Mouse (Mus musculus) stomach, embryonic 14.5 days (tissue): ENCODE measurements around the gene Klhl9. TPM values are rescaled to one million over a fixed set of nuclear protein-coding genes. Genes with fewer than 3 reads are reported as not detected.
"Not testable (repeated sequence)": the region's sequence is repeated elsewhere in the genome, so short reads cannot be mapped to it uniquely, and the experiment has no call there.

Experiments
- ATAC-seq: fragments of 200-750 bp; cut with Nextera tagmentation; 2 replicates; pipeline ENCODE4 v1.8.0; 2017; ENCODE audit warnings: low read depth, moderate TSS enrichment; ENCODE audit not compliant: insufficient number of reproducible peaks, insufficient read depth, low FRiP score
- H3K27ac ChIP-seq: fragments of 300-500 bp; sonication (generic); 2 replicates; pipeline ENCODE4 v1.5.1; 2014; ENCODE audit warnings: mild to moderate bottlenecking, low read length, moderate library complexity, mixed read lengths
- H3K27me3 ChIP-seq: fragments of 300-500 bp; sonication (generic); 2 replicates; pipeline ENCODE4 v1.6.1; 2014; ENCODE audit warnings: low read length, control low read depth, mixed read lengths; ENCODE audit not compliant: control insufficient read depth, insufficient read depth
- H3K36me3 ChIP-seq: fragments of 300-500 bp; sonication (generic); 2 replicates; pipeline ENCODE4 v1.6.1; 2014; ENCODE audit warnings: mild to moderate bottlenecking, control low read depth, low read length, moderate library complexity, mixed read lengths; ENCODE audit not compliant: control insufficient read depth, insufficient read depth
- H3K4me1 ChIP-seq: fragments of 300-500 bp; sonication (generic); 2 replicates; pipeline ENCODE4 v1.6.1; 2014; ENCODE audit warnings: low read length, control low read depth, mixed read lengths; ENCODE audit not compliant: control insufficient read depth, insufficient read depth
- H3K4me2 ChIP-seq: fragments of 300-500 bp; sonication (generic); replicated peaks from 2 replicates; pipeline ENCODE4 v1.6.1; 2014; ENCODE audit warnings: low read depth, low read length, control low read depth
- H3K4me3 ChIP-seq: fragments of 300-500 bp; sonication (generic); 2 replicates; pipeline ENCODE4 v1.5.1; 2014; ENCODE audit warnings: low read depth, low read length, control low read depth
- H3K9ac ChIP-seq: fragments of 300-500 bp; sonication (generic); replicated peaks from 2 replicates; pipeline ENCODE4 v1.6.1; 2014; ENCODE audit warnings: low read depth, mild to moderate bottlenecking, control low read depth, low read length, moderate library complexity, mixed read lengths
- H3K9me3 ChIP-seq: fragments of 300-500 bp; sonication (generic); 2 replicates; pipeline ENCODE4 v1.6.1; 2016; ENCODE audit warnings: low read depth, low read length, control low read depth; ENCODE audit not compliant: control insufficient read depth
- WGBS: fragments of 180-500 bp; shearing (Covaris S2); extraction: QIAGEN DNeasy Blood & Tissue Kit; methylation state at CpG from one replicate; pipeline ENCODE4 v1.1.7; 2014; 5-methylcytosine and 5-hydroxymethylcytosine counted together
- polyA plus RNA-seq: library from polyadenylated mRNA; unstranded; fragments of >200 nt; fragmentation: Nextera tagmentation; extraction: Ambion mirVana; gene quantifications from 2 replicates; pipeline ENCODE4 v1.2.1, GENCODE M21; 2014

The Klhl9 gene
- polyA plus RNA-seq, 1 experiment from 2014 or later: 121 TPM

GRCm38 (mm10) chr4:88756581-88757513 is 34.6 kb upstream of the Klhl9 start:
- ATAC-seq, H3K4me1 ChIP-seq: not testable (repeated sequence)
- H3K4me3 ChIP-seq: peak overlapping the region; percentile 42

GRCm38 (mm10) chr4:88754818-88755340 is 32.6 kb upstream of the Klhl9 start, which contains the start of gene Gm13271:
Gene Gm13271, plus strand, starts transcription at chr4:88754868.
- ATAC-seq, H3K27me3 ChIP-seq, H3K4me2 ChIP-seq, H3K27ac ChIP-seq, H3K9ac ChIP-seq, H3K36me3 ChIP-seq, H3K9me3 ChIP-seq, H3K4me1 ChIP-seq, H3K4me3 ChIP-seq: not testable (repeated sequence)
- 67% methylated on average over 15 of the region's 15 CpGs for WGBS

More at GRCm38 (mm10) chr4:88756581-88757513, 34.6 kb upstream of the Klhl9 start:
- H3K27me3 ChIP-seq, H3K9me3 ChIP-seq, H3K36me3 ChIP-seq: not testable (repeated sequence)
- WGBS: 11% methylated on average over 28 of the region's 31 CpGs
- peak overlapping the region; percentile 52 for H3K9ac ChIP-seq
- peak overlapping the region; percentile 61 for H3K4me2 ChIP-seq
- peak overlapping the region; percentile 93 for H3K27ac ChIP-seq

GRCm38 (mm10) chr4:88749926-88750325 is 27.7 kb upstream of the Klhl9 start:
- ATAC-seq: no peak
- WGBS: 50% methylated on average over 6 of the region's 6 CpGs
- Histone ChIP-seq H3K36me3 (no peaks in the 10 kb centered on the region), H3K9me3 (no peaks in the 10 kb centered on the region), H3K9ac (no peak overlapping the region), H3K4me2 (no peak overlapping the region), H3K4me1 (no peaks in the 10 kb centered on the region), H3K27me3 (no peaks in the 10 kb centered on the region), H3K27ac (no peak overlapping the region), H3K4me3 (no peak overlapping the region)

- Histone ChIP-seq H3K4me3 (no peak overlapping the region), H3K4me2 (no peak overlapping the region), H3K36me3 (no peaks in the 10 kb centered on the region), H3K9ac (no peak overlapping the region), H3K4me1 (no peaks in the 10 kb centered on the region), H3K27me3 (no peaks in the 10 kb centered on the region), H3K27ac (no peak overlapping the region), H3K9me3 (no peaks in the 10 kb centered on the region)
- no peak for ATAC-seq
- WGBS: 71% methylated on average over 3 of the region's 3 CpGs
Observed at GRCm38 (mm10) chr4:88744207-88744606, 21.9 kb upstream of the Klhl9 start.

DNA sequence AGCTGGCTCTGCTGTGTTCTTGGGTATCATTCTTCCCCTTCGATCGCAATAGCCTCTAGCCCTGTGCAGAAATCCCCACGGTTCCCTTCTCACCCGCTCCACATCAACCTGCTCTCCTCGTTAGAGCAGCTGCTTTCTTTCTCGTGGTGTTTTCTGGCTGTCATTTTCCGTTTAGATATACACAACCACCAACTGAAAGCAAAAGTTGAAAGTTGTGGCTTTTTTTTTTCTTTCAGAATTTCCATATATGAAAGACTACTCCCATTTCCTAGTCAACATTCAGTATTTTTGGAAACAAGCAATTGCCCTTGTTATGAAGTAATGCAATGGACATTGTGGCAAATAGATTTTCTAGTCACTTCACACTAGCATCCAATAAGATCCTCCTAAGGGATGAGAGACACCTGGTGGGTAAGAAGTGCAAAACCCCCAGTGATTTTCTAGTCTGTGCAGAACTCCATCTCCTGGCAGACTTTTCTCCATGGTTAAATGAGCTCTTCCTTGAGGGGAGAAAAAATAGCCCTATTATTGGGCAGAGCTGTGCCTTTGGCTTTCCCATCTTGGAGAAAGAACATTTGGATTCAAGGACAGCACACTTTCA is 20.6 kb upstream of the Klhl9 start:
- H3K27me3 ChIP-seq: no peaks in the 10 kb centered on the region
- no peak for ATAC-seq
- no peak overlapping the region for H3K4me3 ChIP-seq
- no peak overlapping the region for H3K9ac ChIP-seq
- H3K27ac ChIP-seq: peak overlapping the region; percentile 35; the same call in 1 of the 2 replicates
- H3K4me1 ChIP-seq: no peaks in the 10 kb centered on the region
- H3K9me3 ChIP-seq: no peaks in the 10 kb centered on the region
- no peaks in the 10 kb centered on the region for H3K36me3 ChIP-seq
- H3K4me2 ChIP-seq: no peak overlapping the region
- WGBS: 58% methylated on average over 7 of the region's 7 CpGs

GRCm38 (mm10) chr4:88741426-88741825 is 19.2 kb upstream of the Klhl9 start:
- no peak for ATAC-seq
- Histone ChIP-seq H3K9ac (no peak overlapping the region), H3K36me3 (no peaks in the 10 kb centered on the region), H3K9me3 (no peaks in the 10 kb centered on the region), H3K4me1 (no peaks in the 10 kb centered on the region), H3K27me3 (no peaks in the 10 kb centered on the region), H3K4me3 (no peak overlapping the region), H3K4me2 (no peak overlapping the region), H3K27ac (no peak overlapping the region)
- WGBS: 88% methylated on average over 4 of the region's 4 CpGs

GRCm38 (mm10) chr4:88739036-88739435 is 16.8 kb upstream of the Klhl9 start:
- H3K9ac ChIP-seq: no peak overlapping the region
- no peak for ATAC-seq
- WGBS: 91% methylated on average over 6 of the region's 6 CpGs
- no peaks in the 10 kb centered on the region for H3K4me1 ChIP-seq
- no peaks in the 10 kb centered on the region for H3K36me3 ChIP-seq
- no peaks in the 10 kb centered on the region for H3K9me3 ChIP-seq
- H3K27me3 ChIP-seq: no peaks in the 10 kb centered on the region
- H3K4me2 ChIP-seq: no peak overlapping the region
- no peak overlapping the region for H3K27ac ChIP-seq
- no peak overlapping the region for H3K4me3 ChIP-seq

DNA sequence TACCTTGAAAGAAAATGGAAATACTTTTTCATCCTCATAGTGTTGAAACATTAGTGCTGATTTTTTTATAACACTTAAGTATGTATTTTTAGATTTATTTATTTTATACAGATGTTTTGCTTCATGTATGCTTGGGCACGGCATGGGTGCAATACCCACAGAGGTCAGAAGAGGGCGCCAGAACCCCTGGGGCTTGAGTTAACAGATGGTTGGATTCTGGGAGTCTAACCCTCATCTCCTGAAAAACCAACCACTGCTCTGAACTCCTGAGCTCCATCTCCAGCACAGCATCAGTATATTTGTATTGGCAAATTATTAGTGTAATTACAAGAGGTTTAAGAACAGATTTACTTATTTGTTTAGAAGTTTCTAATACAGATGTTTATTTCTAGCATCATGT is 16.2 kb upstream of the Klhl9 start:
- Histone ChIP-seq H3K4me1 (no peaks in the 10 kb centered on the region), H3K27ac (no peak overlapping the region), H3K9ac (no peak overlapping the region), H3K4me2 (no peak overlapping the region), H3K36me3 (no peaks in the 10 kb centered on the region), H3K9me3 (no peaks in the 10 kb centered on the region), H3K4me3 (no peak overlapping the region), H3K27me3 (no peaks in the 10 kb centered on the region)
- WGBS: 7% methylated on average over 2 of the region's 2 CpGs
- ATAC-seq: no peak
